Mouse (Mus musculus) bone marrow, adult 2 months (tissue): ENCODE results near the gene Slc9a2. TPM values are rescaled to one million over a fixed set of nuclear protein-coding genes. Genes with fewer than 3 reads are reported as not detected.

Experiments used
- H3K27ac ChIP-seq: fragments of 200-500 bp; 2 replicates; pipeline ENCODE4 v1.5.1; 2012; ENCODE audit warnings: low read depth, mild to moderate bottlenecking, control low read depth, inconsistent platforms, low read length; ENCODE audit not compliant: control insufficient read depth, poor library complexity, insufficient read depth
- H3K4me1 ChIP-seq: fragments of 200-500 bp; 2 replicates; pipeline ENCODE4 v1.6.1; 2011; ENCODE audit warnings: low read length; ENCODE audit not compliant: control insufficient read depth, insufficient read depth
- H3K4me3 ChIP-seq: fragments of 200-500 bp; replicated peaks from 2 replicates; pipeline ENCODE3; 2011; ENCODE audit warnings: mild to moderate bottlenecking, low read depth, low read length, control low read depth; ENCODE audit not compliant: control insufficient read depth
- CTCF ChIP-seq: fragments of 200-500 bp; IDR thresholded peaks from 2 replicates; pipeline ENCODE4 v1.5.1; 2011; ENCODE audit warnings: low read length, control low read depth; ENCODE audit not compliant: control insufficient read depth, insufficient read depth
- POLR2A ChIP-seq: fragments of 200-500 bp; IDR thresholded peaks from 2 replicates; pipeline ENCODE4 v1.6.1; 2011; ENCODE audit warnings: low read depth, mild to moderate bottlenecking, control low read depth, low read length, borderline replicate concordance; ENCODE audit not compliant: control insufficient read depth
- WGBS: fragments of 180-500 bp; shearing (Covaris S2); methylation state at CpG from one replicate; pipeline ENCODE4 v1.1.7; 2018; 5-methylcytosine and 5-hydroxymethylcytosine counted together
- polyA plus RNA-seq: library from polyadenylated mRNA; stranded (reverse); fragments of >200 nt; gene quantifications from 2 replicates; pipeline ENCODE4 v1.2.4, GENCODE M21; 2011; ENCODE audit warnings: low replicate concordance; ENCODE audit not compliant: missing spikeins, insufficient read depth, insufficient read length

The Slc9a2 gene
- polyA plus RNA-seq, 1 experiment: not detected

DNA sequence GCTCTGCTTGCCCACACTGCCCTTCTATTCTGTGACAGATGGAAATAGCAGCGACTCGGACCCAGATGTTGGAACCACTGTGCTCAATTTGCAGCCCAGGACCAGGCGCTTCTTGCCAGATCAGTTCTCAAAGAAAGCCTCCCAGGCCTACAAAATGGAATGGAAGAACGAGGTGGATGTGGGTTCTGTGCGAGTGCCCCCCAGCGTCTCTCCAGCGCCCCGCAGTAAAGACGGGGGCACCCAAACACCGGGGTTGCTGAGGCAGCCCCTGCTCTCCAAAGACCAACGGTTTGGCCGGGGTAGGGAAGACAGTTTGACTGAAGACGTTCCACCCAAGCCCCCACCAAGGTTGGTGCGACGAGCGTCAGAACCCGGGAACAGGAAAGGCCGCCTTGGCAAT is 87.2 kb downstream of the Slc9a2 start:
- TF ChIP-seq POLR2A: no peak
- TF ChIP-seq CTCF: no peak
- Histone ChIP-seq H3K4me1 (0 out of 2 replicates have a peak, but pooled peaks cover 1% of the 10 kb centered on the region), H3K4me3 (no peak overlapping the region), H3K27ac (no peak overlapping the region)
- WGBS: 84% methylated on average over 18 of the region's 18 CpGs

DNA sequence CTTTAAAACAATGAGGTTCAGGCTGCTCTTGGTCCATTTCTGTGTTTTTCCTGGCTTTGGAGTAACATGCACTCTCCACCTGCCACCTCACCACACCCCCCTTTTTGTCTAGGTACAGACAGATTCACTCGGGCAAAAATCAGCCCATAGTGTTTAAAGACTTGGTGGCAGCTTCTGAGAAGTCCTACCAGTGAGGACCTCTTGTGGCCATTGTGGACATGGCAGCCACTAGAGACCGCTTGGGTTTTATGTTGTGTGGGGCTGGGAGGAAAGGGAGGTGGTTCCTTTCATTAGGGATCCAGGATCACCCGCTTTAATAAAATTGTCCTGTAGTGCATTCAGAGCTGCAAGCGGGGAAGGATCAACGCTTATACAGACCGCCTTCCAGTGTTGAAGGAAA is 88.2 kb downstream of the Slc9a2 start:
- Histone ChIP-seq H3K4me1 (0 out of 2 replicates have a peak, but pooled peaks cover 1% of the 10 kb centered on the region), H3K4me3 (no peak overlapping the region), H3K27ac (no peak overlapping the region)
- WGBS: 22% methylated on average over 6 of the region's 6 CpGs
- TF ChIP-seq CTCF (peak; percentile 55), POLR2A (no peak)

DNA sequence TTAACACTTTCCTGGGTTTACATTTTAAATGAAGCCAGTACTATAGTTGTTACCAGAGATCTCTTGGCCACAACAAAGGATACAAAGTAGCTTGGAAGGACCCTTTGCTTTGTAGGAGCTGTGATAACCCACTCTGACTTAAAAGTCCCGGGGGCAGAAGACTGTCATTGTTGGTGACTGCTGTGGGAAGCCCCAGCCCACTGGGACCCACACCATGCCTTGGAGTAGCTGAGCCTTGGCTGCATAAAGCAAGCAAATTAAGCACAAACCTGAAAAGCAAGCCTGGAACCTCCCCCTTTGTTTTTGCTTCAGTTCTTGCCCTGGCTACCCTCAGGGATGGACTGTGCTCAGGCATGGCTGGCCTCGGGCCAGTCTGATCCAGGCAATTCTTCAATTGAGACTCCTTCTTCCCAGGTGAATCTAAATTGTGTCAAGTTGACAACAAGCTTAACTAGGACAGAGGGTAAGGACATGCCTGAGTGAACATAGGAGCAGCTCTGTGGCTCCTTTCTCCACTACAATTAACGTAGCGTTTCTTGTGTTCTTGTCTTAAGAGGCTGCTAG is 89.0 kb downstream of the Slc9a2 start:
- H3K27ac ChIP-seq: no peak overlapping the region
- TF ChIP-seq CTCF: no peak
- no peak for TF ChIP-seq POLR2A
- H3K4me3 ChIP-seq: no peak overlapping the region
- 0 out of 2 replicates have a peak, but pooled peaks cover 1% of the 10 kb centered on the region for H3K4me1 ChIP-seq
- 81% methylated on average over 4 of the region's 4 CpGs for WGBS

DNA sequence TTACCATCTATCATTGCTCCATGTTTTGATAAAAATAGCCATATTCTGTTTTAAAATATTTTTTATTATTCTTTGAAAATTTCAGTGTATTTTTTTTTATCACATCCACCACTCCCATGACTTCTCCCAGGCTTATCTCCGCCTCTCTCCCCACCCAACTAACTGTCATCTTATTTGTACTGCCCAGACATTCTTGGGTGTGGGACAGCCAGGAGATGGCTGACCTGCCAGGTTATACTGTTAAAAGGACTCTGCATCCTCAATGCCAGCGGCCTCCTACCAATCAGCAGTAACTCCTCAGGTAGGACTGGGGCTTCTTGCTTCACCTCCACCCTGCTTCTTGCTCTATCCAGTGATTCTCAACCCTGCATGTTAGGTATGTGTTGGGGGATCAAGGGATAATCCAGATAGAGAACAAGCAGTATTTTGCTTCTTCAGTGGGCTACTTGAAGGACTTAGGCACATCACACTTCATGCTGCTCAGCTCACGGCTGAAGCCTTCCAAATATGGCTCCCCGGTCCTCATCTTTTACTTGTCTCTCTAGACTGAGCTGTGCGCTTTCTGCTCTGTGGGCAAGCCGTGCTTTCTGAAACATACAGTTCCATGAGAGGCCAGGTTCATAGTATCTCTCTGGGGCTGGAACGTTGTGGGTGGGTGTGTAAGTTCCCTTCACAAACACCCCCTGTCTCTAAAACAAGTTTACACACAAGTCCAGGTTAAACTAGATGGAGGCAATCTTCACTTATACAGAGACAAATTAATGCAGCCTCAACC is 91.0 kb downstream of the Slc9a2 start:
- WGBS: 77% methylated on average over 7 of the region's 7 CpGs
- TF ChIP-seq POLR2A (no peak), CTCF (no peak)
- H3K27ac ChIP-seq: peak overlapping the region; percentile 8; the same call in 1 of the 2 replicates
- H3K4me3 ChIP-seq: peak overlapping the region; percentile 50
- H3K4me1 ChIP-seq: 0 out of 2 replicates have a peak, but pooled peaks cover 1% of the 10 kb centered on the region

DNA sequence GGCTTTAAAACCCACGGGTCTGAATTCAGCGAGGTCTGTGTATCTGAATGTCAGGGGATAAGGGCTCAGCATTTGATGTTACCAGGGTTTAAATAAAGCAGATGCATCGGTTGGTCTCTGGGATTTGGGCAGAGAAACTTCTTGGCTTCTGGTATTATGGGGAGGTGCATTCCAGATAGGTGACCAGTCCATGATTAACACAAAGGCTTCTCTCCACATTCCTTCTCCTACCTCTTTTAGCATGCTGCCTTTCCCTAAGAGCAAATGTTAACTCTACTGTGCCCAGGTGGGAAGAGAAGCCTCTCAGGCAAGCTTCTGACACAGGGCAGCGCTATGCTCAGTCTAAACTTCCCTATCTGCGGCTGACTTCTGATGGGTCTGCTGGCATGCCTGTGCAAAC is 92.9 kb downstream of the Slc9a2 start:
- Histone ChIP-seq H3K4me3 (no peak overlapping the region), H3K4me1 (0 out of 2 replicates have a peak, but pooled peaks cover 1% of the 10 kb centered on the region), H3K27ac (no peak overlapping the region)
- no peak for TF ChIP-seq CTCF
- TF ChIP-seq POLR2A: no peak
- WGBS: 92% methylated on average over 5 of the region's 5 CpGs

DNA sequence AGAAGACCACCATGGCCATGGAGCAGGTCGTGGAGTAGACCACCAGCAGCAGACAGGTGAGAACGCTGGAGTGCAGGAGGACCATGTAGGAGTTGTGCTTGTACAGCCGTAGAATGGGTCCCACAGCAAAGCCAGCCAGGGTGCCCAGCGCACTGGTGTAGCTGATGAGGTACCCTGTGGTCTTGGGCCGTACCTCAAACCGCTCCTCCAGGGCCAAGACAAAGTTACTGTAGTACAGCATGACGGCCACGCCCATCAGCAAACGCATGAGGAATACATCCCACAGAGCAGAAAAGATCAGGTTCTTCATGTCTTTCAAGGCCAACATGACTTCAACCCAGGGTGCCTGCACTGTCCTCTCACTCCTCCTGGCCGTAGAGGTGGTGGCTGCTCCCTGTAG is 93.7 kb downstream of the Slc9a2 start:
- TF ChIP-seq POLR2A (no peak), CTCF (no peak)

DNA sequence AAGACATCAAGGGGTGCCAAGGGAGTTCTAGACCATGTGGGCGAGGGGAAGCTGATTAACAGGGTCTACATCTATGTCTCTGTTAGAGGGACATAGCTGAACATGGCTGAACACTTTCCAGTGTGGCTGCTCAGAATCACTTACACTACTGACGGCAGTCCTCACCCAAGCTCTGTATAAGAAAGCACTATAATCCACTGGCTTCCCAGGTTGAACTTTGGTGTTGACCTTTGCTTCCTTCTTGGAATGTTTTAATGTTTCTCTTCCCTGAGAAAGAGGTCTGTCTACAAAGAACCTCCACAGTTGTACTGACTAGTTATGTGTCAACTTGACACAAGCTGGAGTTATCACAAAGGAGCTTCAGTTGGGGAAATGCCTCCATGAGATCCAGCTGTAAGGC is 95.7 kb downstream of the Slc9a2 start:
- 81% methylated on average over 2 of the region's 2 CpGs for WGBS

More for the DNA sequence above, 93.7 kb downstream of the Slc9a2 start:
- Histone ChIP-seq H3K4me3 (no peak overlapping the region), H3K27ac (no peak overlapping the region), H3K4me1 (0 out of 2 replicates have a peak, but pooled peaks cover 1% of the 10 kb centered on the region)
- 94% methylated on average over 10 of the region's 10 CpGs for WGBS

DNA sequence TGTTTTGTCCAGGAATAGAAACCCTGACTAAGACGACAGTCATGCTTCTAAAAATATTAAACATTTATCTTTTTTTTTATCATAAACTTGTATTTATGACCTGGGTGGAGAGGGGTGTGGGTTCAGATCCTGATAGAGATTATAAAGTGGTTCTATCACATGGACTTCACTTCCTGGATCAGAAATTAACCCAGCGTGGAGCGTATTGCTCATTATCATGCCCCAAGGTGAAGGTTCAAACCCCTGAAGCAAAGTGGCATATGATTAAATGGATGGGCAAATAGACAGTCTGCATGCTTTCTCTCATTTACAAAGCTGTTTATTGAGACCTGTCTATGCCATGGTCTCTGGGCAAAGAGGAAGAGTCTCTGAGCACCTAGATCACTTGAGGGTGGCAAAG is 96.4 kb downstream of the Slc9a2 start:
- Histone ChIP-seq H3K4me1 (no peaks in the 10 kb centered on the region; the same call in 1 of the 2 replicates), H3K4me3 (no peak overlapping the region), H3K27ac (no peak overlapping the region)
- TF ChIP-seq CTCF: no peak
- no peak for TF ChIP-seq POLR2A
- 80% methylated on average over 3 of the region's 3 CpGs for WGBS

More for the DNA sequence above, 95.7 kb downstream of the Slc9a2 start:
- Histone ChIP-seq H3K27ac (no peak overlapping the region), H3K4me1 (no peaks in the 10 kb centered on the region), H3K4me3 (no peak overlapping the region)
- TF ChIP-seq CTCF (no peak), POLR2A (no peak)

DNA sequence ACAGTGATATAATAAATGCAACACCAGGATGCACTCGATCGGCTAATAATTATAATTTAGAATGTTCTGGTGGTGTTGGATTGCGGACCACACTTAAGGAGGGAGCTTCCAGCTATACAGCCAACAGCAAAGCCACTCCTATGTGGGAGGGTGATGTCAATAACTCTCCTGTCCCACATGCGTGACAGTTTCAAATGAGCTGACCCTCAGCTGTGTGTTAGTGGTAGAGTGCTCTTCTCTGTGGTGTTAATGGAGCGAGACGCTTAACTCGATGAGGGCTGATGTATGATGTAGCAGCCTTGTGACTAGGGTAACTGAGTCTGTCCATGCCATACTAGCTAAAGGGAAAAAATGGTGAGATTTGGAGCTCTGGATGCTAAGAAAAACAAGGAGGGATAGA is 103.1 kb downstream of the Slc9a2 start:
- TF ChIP-seq CTCF (no peak), POLR2A (no peak)
- 93% methylated on average over 7 of the region's 7 CpGs for WGBS

More for the DNA sequence above, 103.1 kb downstream of the Slc9a2 start:
- Histone ChIP-seq H3K4me1 (peaks cover 2% of the 10 kb centered on the region), H3K4me3 (no peak overlapping the region), H3K27ac (no peak overlapping the region)
